Mouse (Mus musculus): ENCODE results near the gene Mmp15.

GRCm38 (mm10) chr8:95374429-95374828 is 22.4 kb downstream of the Mmp15 start:
- TF ChIP-seq CTCF (IDR thresholded peaks at IDR 0.05; ENCODE audit: insufficient read depth, low read depth, low read length) (no peak), POLR2A (IDR thresholded peaks at IDR 0.05; ENCODE audit: insufficient read depth, low read depth, low read length) (no peak)

All from olfactory bulb, adult 2 months (tissue).